Mouse (Mus musculus) frontal cortex, adult (tissue): Measurements from ENCODE around the gene Sec1.
A peak's percentile ranks its signal among the peaks of the same experiment; 100 is the strongest.

Experiments
- ATAC-seq: cut with Nextera tagmentation; 2 replicates; pipeline ENCODE4 v1.9.2; 2017; ENCODE audit warnings: mild to moderate bottlenecking, moderate library complexity, mixed read lengths; ENCODE audit not compliant: low TSS enrichment

Gene Sec1

GRCm38 (mm10) chr7:45717918-45718297, 23.7 kb upstream of the Sec1 start, which contains the start of gene Sphk2:
Gene Sphk2, minus strand, starts transcription at chr7:45718002.
- ATAC-seq: peak; percentile 65

GRCm38 (mm10) chr7:45716952-45717917, 23.0 kb upstream of the Sec1 start:
- no peak for ATAC-seq

GRCm38 (mm10) chr7:45716460-45716857, 22.3 kb upstream of the Sec1 start:
- no peak for ATAC-seq

- ATAC-seq: no peak
Observed at GRCm38 (mm10) chr7:45715741-45716459, 21.7 kb upstream of the Sec1 start.

GRCm38 (mm10) chr7:45715090-45715708, 21.0 kb upstream of the Sec1 start, which contains the start of gene Rpl18:
Gene Rpl18, plus strand, starts transcription at chr7:45715457.
- ATAC-seq: peak; percentile 73

- ATAC-seq: no peak
Observed at GRCm38 (mm10) chr7:45714630-45715089, 20.5 kb upstream of the Sec1 start.

GRCm38 (mm10) chr7:45713881-45714520, 19.8 kb upstream of the Sec1 start:
- no peak for ATAC-seq

GRCm38 (mm10) chr7:45713396-45713795, 19.2 kb upstream of the Sec1 start:
- ATAC-seq: no peak

GRCm38 (mm10) chr7:45712022-45712757, 18.0 kb upstream of the Sec1 start:
- no peak for ATAC-seq

GRCm38 (mm10) chr7:45711316-45712021, 17.3 kb upstream of the Sec1 start:
- no peak for ATAC-seq

- ATAC-seq: no peak
Observed at GRCm38 (mm10) chr7:45710477-45711191, 16.4 kb upstream of the Sec1 start.

GRCm38 (mm10) chr7:45709677-45710355, 15.6 kb upstream of the Sec1 start:
- no peak for ATAC-seq

GRCm38 (mm10) chr7:45709036-45709435, 14.8 kb upstream of the Sec1 start:
- ATAC-seq: no peak

- ATAC-seq: no peak
Observed at GRCm38 (mm10) chr7:45708221-45708761, 14.1 kb upstream of the Sec1 start.

- no peak for ATAC-seq
Observed at GRCm38 (mm10) chr7:45707375-45707967, 13.3 kb upstream of the Sec1 start.

- ATAC-seq: no peak
Observed at GRCm38 (mm10) chr7:45706721-45707241, 12.6 kb upstream of the Sec1 start.

GRCm38 (mm10) chr7:45705873-45706281, 11.7 kb upstream of the Sec1 start:
- ATAC-seq: no peak

GRCm38 (mm10) chr7:45705443-45705864, 11.3 kb upstream of the Sec1 start:
- no peak for ATAC-seq
